Mouse (Mus musculus) ES-Bruce4 (cell line): ENCODE measurements at regions not wholly inside any gene's neighbourhood (a gene's known extent, or its start where the extent isn't known, plus 50 kb on each side); places are given as distances from the start of the nearest gene placed in this dataset.

Experiments used
- EP300 ChIP-seq: IDR thresholded peaks from 2 replicates; pipeline ENCODE4 v1.6.1; 2011; ENCODE audit warnings: low read depth, low read length; ENCODE audit not compliant: insufficient read depth
- POLR2A ChIP-seq: IDR thresholded peaks from one replicate; pipeline ENCODE4 v1.8.1; 2011; ENCODE audit warnings: low read length; ENCODE audit not compliant: insufficient read depth

DNA sequence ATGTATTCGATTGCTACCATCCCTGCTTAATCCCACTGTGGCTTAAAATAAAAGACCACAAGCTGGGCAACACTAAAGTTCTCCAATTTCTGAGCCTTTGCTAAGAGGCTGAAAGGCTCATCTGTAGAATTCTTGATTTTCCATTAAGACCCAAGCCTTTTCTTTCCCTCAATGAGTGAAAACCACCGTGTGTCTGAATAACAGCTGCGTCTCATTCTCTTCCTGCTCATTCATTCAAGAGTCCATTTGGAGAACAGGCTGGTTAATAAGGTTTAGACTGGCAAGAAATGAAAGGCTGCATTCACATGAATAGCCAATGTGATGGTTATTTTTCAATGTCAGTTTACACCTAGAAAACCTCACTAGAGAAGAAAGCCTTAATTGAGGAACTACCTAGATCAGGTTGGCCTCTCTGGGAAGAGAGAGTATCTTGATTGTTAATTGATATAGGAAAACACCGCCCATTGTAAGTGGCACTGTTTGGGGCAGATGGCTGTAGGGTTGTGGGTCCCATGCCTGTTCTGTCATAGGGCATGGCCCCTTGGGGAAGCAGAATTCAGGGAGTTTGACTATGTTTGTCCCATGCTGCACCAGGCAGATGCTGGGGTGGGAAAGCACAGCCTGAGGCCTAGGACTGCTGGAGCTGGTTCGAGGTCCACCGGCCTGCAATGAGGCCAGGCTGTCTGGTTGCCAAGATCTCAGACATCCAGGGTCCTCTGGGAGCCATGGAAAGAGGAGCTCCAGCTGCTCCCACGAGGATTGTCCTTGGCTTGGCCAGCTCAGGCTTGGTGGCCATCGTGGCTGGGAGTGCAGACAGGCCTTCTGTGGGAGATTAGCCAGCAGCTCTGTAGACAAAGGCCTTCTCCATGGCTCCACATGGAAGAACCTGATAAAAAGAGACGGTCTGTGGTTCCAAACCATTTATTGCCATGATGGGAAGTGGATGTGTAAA, 161.3 kb upstream of the Castor2 start:
- no peak for TF ChIP-seq EP300
- no peak for TF ChIP-seq POLR2A
